Mouse (Mus musculus): ENCODE results near the gene Tasp1.

DNA sequence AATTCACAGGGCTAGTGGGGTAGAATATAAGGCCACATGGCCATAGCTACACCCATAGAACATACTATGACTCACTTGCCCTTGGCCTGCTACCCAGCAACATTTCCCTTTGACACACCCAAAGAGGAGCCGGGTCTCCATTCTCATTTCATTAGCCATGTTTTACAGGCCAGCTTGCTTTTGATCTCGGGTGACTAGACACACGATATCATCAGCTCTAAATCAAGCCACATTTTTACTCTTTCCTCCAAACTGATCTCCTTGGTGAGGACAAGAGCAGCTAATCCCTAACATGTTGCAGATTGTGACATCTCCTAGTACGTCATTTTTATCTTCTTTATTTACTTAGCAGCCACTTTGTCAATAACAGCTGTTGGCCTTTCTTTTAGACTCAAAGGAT, 277.9 kb downstream of the Tasp1 start:
- TF ChIP-seq CTCF (IDR thresholded peaks at IDR 0.05; ENCODE audit: insufficient read depth, low read depth, low read length) (no peak), POLR2A (IDR thresholded peaks at IDR 0.05; ENCODE audit: insufficient read depth, low read depth, low read length) (no peak)

Data from olfactory bulb, adult 2 months (tissue).